Mouse (Mus musculus) C2C12 (cell line): ENCODE results near the gene Bcl11b.

Experiments
- CTCF ChIP-seq: IDR thresholded peaks from one replicate; pipeline ENCODE4 v1.5.1; 2011; ENCODE audit not compliant: control insufficient read depth, insufficient read depth, insufficient read length
- MAX ChIP-seq: IDR thresholded peaks from one replicate; pipeline ENCODE4 v1.6.1; 2011; ENCODE audit warnings: mild to moderate bottlenecking, control low read depth

- TF ChIP-seq CTCF, result no peak
- TF ChIP-seq MAX, result no peak
Observed at GRCm38 (mm10) chr12:107949416-107949815, 54.0 kb downstream of the Bcl11b start.
